Mouse (Mus musculus) CH12.LX (cell line): ENCODE measurements around the gene Phlda3. TPM values are rescaled to one million over a fixed set of nuclear protein-coding genes. Genes with fewer than 3 reads are reported as not detected.

Source experiments
- DNase-seq: peaks from one replicate; pipeline ENCODE4 v3.0.0-alpha.2; 2013; ENCODE audit errors: extremely low read depth
- H3K27ac ChIP-seq: 2 replicates; pipeline ENCODE4 v1.5.1; 2012; ENCODE audit warnings: low read depth, mild to moderate bottlenecking, control low read depth, moderate library complexity; ENCODE audit not compliant: insufficient read depth
- H3K27me3 ChIP-seq: replicated peaks from 2 replicates; pipeline ENCODE3; 2012; ENCODE audit warnings: inconsistent platforms
- H3K36me3 ChIP-seq, 2 experiments: replicated peaks in 1 of 2; 2 replicates each; pipeline versions ENCODE3 to v1.6.1; 2012; ENCODE audit warnings: inconsistent platforms in 1 of 2, low read length in 1 of 2, mild to moderate bottlenecking in 1 of 2, mixed read lengths in 1 of 2, moderate library complexity in 1 of 2; ENCODE audit not compliant: control insufficient read depth in 1 of 2, insufficient read depth in 1 of 2
- H3K4me1 ChIP-seq, 2 experiments: 2 replicates each; pipeline ENCODE4 v1.6.1; 2012; ENCODE audit warnings: inconsistent platforms in 1 of 2, moderate library complexity in 1 of 2; ENCODE audit not compliant: insufficient read depth in 2 of 2, control insufficient read depth in 1 of 2
- H3K4me2 ChIP-seq: 2 replicates; pipeline ENCODE4 v1.6.1; 2012; ENCODE audit warnings: low read depth, mild to moderate bottlenecking, control low read depth; ENCODE audit not compliant: poor library complexity, insufficient read depth, severe bottlenecking
- H3K4me3 ChIP-seq, 3 experiments: fragments of 150-350 bp in 1 of 3; sonication (generic) in 1 of 3; replicated peaks in 1 of 3; 2 replicates each; pipeline versions ENCODE3 to v1.5.1; 2011 to 2012; ENCODE audit warnings: low read depth in 2 of 3, low read length in 2 of 3, mild to moderate bottlenecking in 2 of 3, moderate library complexity in 2 of 3, control low read depth in 1 of 3, improper control_type of control experiment in 1 of 3, inconsistent platforms in 1 of 3, mixed read lengths in 1 of 3; ENCODE audit not compliant: poor library complexity in 1 of 3
- H3K79me2 ChIP-seq: replicated peaks from 2 replicates; pipeline ENCODE4 v1.6.1; 2012; ENCODE audit warnings: mild to moderate bottlenecking, moderate library complexity; ENCODE audit not compliant: control insufficient read depth, poor library complexity, insufficient read depth, severe bottlenecking; ENCODE audit errors: extremely low read depth
- H3K9ac ChIP-seq: 2 replicates; pipeline ENCODE4 v1.6.1; 2012; ENCODE audit warnings: low read depth, mild to moderate bottlenecking, control low read depth, moderate library complexity; ENCODE audit not compliant: insufficient read depth
- H3K9me3 ChIP-seq: replicated peaks from 2 replicates; pipeline ENCODE3; 2012; ENCODE audit warnings: low read length, inconsistent platforms, mixed read lengths
- BHLHE40 ChIP-seq: IDR thresholded peaks from 2 replicates; pipeline ENCODE4 v1.6.1; 2011; ENCODE audit warnings: mild to moderate bottlenecking, low read depth, low read length, improper control_type of control experiment
- CHD1 ChIP-seq: IDR thresholded peaks from 2 replicates; pipeline ENCODE4 v1.6.1; 2012; ENCODE audit warnings: low read depth, low read length, improper control_type of control experiment, inconsistent platforms
- CHD2 ChIP-seq: IDR thresholded peaks from 2 replicates; pipeline ENCODE4 v1.6.1; 2011; ENCODE audit warnings: low read length, improper control_type of control experiment
- CTCF ChIP-seq, 2 experiments: IDR thresholded peaks in 1 of 2; conservative IDR thresholded peaks in 1 of 2; 2 replicates each; pipeline ENCODE4 v1.5.1; 2011 to 2012; ENCODE audit warnings: low read depth in 2 of 2, low read length in 2 of 2, improper control_type of control experiment in 1 of 2, inconsistent platforms in 1 of 2, mild to moderate bottlenecking in 1 of 2, moderate library complexity in 1 of 2
- E2F4 ChIP-seq: IDR thresholded peaks from 2 replicates; pipeline ENCODE4 v1.6.1; 2011; ENCODE audit warnings: low read depth, low read length, improper control_type of control experiment; ENCODE audit not compliant: insufficient replicate concordance
- ELF1 ChIP-seq: IDR thresholded peaks from 2 replicates; pipeline ENCODE4 v1.6.1; 2014; ENCODE audit warnings: low read depth, mild to moderate bottlenecking, inconsistent platforms, low read length, improper control_type of control experiment
- EP300 ChIP-seq: IDR thresholded peaks from 2 replicates; pipeline ENCODE4 v1.6.1; 2011; ENCODE audit warnings: low read length, improper control_type of control experiment
- ETS1 ChIP-seq: conservative IDR thresholded peaks from 2 replicates; pipeline ENCODE4 v1.6.1; 2012; ENCODE audit warnings: low read depth, mild to moderate bottlenecking, inconsistent platforms, low read length, improper control_type of control experiment, moderate library complexity
- GABPA ChIP-seq: IDR thresholded peaks from 2 replicates; pipeline ENCODE4 v1.6.1; 2012; ENCODE audit warnings: low read depth, low read length, improper control_type of control experiment, inconsistent platforms; ENCODE audit not compliant: insufficient replicate concordance
- IRF4 ChIP-seq: IDR thresholded peaks from 2 replicates; pipeline ENCODE4 v1.6.1; 2014; ENCODE audit warnings: low read depth, mild to moderate bottlenecking, inconsistent platforms, low read length, improper control_type of control experiment
- JUN ChIP-seq: IDR thresholded peaks from 2 replicates; pipeline ENCODE4 v1.6.1; 2011; ENCODE audit warnings: low read depth, mild to moderate bottlenecking, low read length, improper control_type of control experiment, moderate library complexity; ENCODE audit not compliant: insufficient read depth
- JUND ChIP-seq: conservative IDR thresholded peaks from 2 replicates; pipeline ENCODE4 v1.6.1; 2011; ENCODE audit warnings: low read depth, low read length, improper control_type of control experiment
- MEF2A ChIP-seq: IDR thresholded peaks from 2 replicates; pipeline ENCODE4 v1.6.1; 2014; ENCODE audit warnings: low read depth, mild to moderate bottlenecking, inconsistent platforms, low read length, improper control_type of control experiment, borderline replicate concordance
- NELFE ChIP-seq: IDR thresholded peaks from 2 replicates; pipeline ENCODE4 v1.6.1; 2011; ENCODE audit warnings: low read depth, low read length, improper control_type of control experiment
- NRF1 ChIP-seq: IDR thresholded peaks from 2 replicates; pipeline ENCODE4 v1.6.1; 2014; ENCODE audit warnings: low read depth, mild to moderate bottlenecking, inconsistent platforms, low read length, improper control_type of control experiment, moderate library complexity
- POLR2A ChIP-seq: IDR thresholded peaks from 2 replicates; pipeline ENCODE4 v1.6.1; 2011; ENCODE audit warnings: low read depth, mild to moderate bottlenecking, improper control_type of control experiment, low read length
- RAD21 ChIP-seq: IDR thresholded peaks from 2 replicates; pipeline ENCODE4 v1.6.1; 2011; ENCODE audit warnings: low read depth, mild to moderate bottlenecking, low read length, improper control_type of control experiment, moderate library complexity
- RCOR1 ChIP-seq: conservative IDR thresholded peaks from 2 replicates; pipeline ENCODE4 v1.6.1; 2012; ENCODE audit warnings: low read depth, mild to moderate bottlenecking, inconsistent platforms, low read length, improper control_type of control experiment
- SIN3A ChIP-seq: IDR thresholded peaks from 2 replicates; pipeline ENCODE4 v1.6.1; 2012; ENCODE audit warnings: low read length, improper control_type of control experiment, inconsistent platforms
- SMC3 ChIP-seq: IDR thresholded peaks from 2 replicates; pipeline ENCODE4 v1.6.1; 2011; ENCODE audit warnings: low read depth, low read length, improper control_type of control experiment
- TBP ChIP-seq: conservative IDR thresholded peaks from 2 replicates; pipeline ENCODE4 v1.6.1; 2011; ENCODE audit warnings: low read depth, low read length, improper control_type of control experiment
- TCF12 ChIP-seq: IDR thresholded peaks from 2 replicates; pipeline ENCODE4 v1.6.1; 2014; ENCODE audit warnings: low read depth, mild to moderate bottlenecking, inconsistent platforms, low read length, improper control_type of control experiment
- ZC3H11A ChIP-seq: IDR thresholded peaks from 2 replicates; pipeline ENCODE4 v1.6.1; 2012; ENCODE audit warnings: low read depth, mild to moderate bottlenecking, inconsistent platforms, low read length, improper control_type of control experiment
- ZKSCAN1 ChIP-seq: IDR thresholded peaks from 2 replicates; pipeline ENCODE4 v1.6.1; 2012; ENCODE audit warnings: low read depth, inconsistent platforms, low read length, improper control_type of control experiment, borderline replicate concordance
- ZMIZ1 ChIP-seq: IDR thresholded peaks from 2 replicates; pipeline ENCODE4 v1.6.1; 2012; ENCODE audit warnings: low read depth, mild to moderate bottlenecking, inconsistent platforms, low read length, improper control_type of control experiment
- ZNF384 ChIP-seq: IDR thresholded peaks from 2 replicates; pipeline ENCODE4 v1.6.1; 2012; ENCODE audit warnings: low read depth, low read length, improper control_type of control experiment, inconsistent platforms
- dilution Hi-C: fragments of 300-500 bp; cut with MboI; formaldehyde crosslinking; loops from 2 replicates; pipeline ENCODE4 v1.14.3; 2020; ENCODE audit warnings: low sequenced_read_pairs; ENCODE audit not compliant: extremely low pct_unique_long_range_greater_than_20kb, extremely low pct_ligation_motif_present
- in situ Hi-C: fragments of 300-500 bp; cut with MboI; formaldehyde crosslinking; loops from 3 replicates; pipeline ENCODE4 v1.14.3; 2019; ENCODE audit warnings: low sequenced_read_pairs, low pct_ligation_motif_present, low pct_unique_long_range_greater_than_20kb, mixed read lengths
- polyA plus RNA-seq: library from polyadenylated mRNA; unstranded; fragments of >175 nt; gene quantifications from 2 replicates; pipeline ENCODE4 v1.2.1, GENCODE M21; 2012; ENCODE audit warnings: low read depth; ENCODE audit not compliant: insufficient read length
- total RNA-seq, 2 experiments: library from RNA; depleted of rRNA; stranded (reverse); fragments of 300-350 nt in 1 of 2; fragments of >200 nt in 1 of 2; gene quantifications; 2 replicates each; pipeline ENCODE4 v1.2.3; 2012 to 2014

Gene Phlda3
- total and polyA plus RNA-seq, 3 experiments: 37.5 to 98.1 (median 49.5) TPM

DNA sequence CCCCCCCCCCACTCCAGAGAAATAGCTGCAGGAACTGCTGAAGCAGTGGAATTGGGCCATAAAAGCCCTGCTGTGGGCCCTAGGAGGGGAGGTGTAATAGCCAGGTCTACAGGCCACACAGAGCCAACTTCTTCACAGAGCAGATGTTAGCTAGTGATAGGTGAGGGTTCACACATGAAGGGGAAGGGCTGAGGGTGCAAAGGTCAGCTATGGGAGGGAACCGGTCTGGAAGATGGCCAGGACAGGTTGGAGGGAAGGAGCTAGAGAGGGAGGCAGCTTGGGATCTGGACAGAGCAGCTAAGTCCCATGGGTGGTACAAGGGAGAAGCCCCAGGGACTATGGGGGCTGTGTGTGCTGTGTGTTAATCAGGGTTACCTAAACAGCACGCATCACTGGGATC lies 44.3 kb downstream of the Phlda3 start:
- no peak for DNase-seq
- no peaks in the 10 kb centered on the region for H3K79me2 ChIP-seq
- H3K4me2 ChIP-seq: no peak overlapping the region
- H3K27me3 ChIP-seq: peaks cover 7% of the 10 kb centered on the region
- dilution Hi-C loops: no loop called here
- no peaks in the 10 kb centered on the region for H3K36me3 ChIP-seq
- H3K4me1 ChIP-seq: peaks cover 16 to 49% of the 10 kb centered on the region in 2 experiments
- no peaks in the 10 kb centered on the region for H3K9me3 ChIP-seq
- no peak for TF ChIP-seq GABPA
- in situ Hi-C loops: no loop called here
- H3K27ac ChIP-seq: no peak overlapping the region
- no peak overlapping the region for H3K4me3 ChIP-seq
- no peak overlapping the region for H3K9ac ChIP-seq

DNA sequence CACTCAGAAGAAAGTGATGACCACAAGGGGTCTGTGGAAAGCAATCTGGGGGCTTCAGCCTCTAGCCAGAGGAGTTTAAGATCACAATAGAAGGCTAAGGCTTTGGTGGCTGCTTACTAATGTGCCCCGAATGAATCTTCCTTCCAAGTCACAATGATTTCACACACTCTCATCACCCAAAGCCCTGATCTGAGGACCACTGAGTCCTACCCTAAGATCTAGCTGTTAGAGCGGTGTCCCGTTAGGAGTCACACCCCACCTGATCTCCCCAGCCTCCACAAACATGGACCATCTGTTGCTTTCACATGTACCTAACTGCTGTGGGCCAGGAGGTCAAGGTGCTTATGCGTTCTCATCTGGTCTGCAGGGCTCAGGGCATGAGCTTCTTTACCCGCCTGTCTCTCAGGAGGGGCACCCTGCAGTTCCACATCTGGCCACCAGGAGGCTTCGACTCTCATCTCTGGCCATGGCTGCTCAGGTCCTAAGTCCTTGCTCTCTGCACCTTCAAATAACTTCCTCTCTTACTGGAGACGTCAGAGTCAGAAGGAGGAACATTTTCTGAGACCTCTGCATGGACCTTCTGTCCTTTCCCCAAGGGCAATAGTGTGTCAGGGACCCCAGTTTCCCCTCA lies 45.2 kb downstream of the Phlda3 start:
- H3K9me3 ChIP-seq: no peaks in the 10 kb centered on the region
- H3K36me3 ChIP-seq: no peaks in the 10 kb centered on the region
- in situ Hi-C loops: no loop called here
- H3K4me2 ChIP-seq: no peak overlapping the region
- no peak overlapping the region for H3K9ac ChIP-seq
- peaks cover 7% of the 10 kb centered on the region for H3K27me3 ChIP-seq
- TF ChIP-seq JUN: no peak
- peak; percentile 26; the same call in 1 of the 2 replicates for TF ChIP-seq NELFE
- peak; percentile 59 for TF ChIP-seq RAD21
- TF ChIP-seq BHLHE40: no peak
- peak; percentile 11; the same call in 1 of the 2 replicates for TF ChIP-seq TCF12
- TF ChIP-seq SMC3: peak; percentile 88
- no peak for TF ChIP-seq ZMIZ1
- TF ChIP-seq CHD2: no peak
- TF ChIP-seq CTCF (conservative IDR thresholded peaks at IDR 0.05 in 1 of 2, IDR thresholded peaks at IDR 0.05 in 1 of 2; ENCODE audit: low read depth in 2 of 2, low read length in 2 of 2): peak; percentile 90 to 99
- no peak for TF ChIP-seq POLR2A
- TF ChIP-seq CHD1: no peak
- no peak for TF ChIP-seq MEF2A
- TF ChIP-seq IRF4: peak; percentile 42; the same call in 1 of the 2 replicates
- H3K27ac ChIP-seq: no peak overlapping the region
- H3K4me1 ChIP-seq: peaks cover 13 to 50% of the 10 kb centered on the region in 2 experiments
- H3K79me2 ChIP-seq: no peaks in the 10 kb centered on the region
- peak; percentile 80 for DNase-seq
- dilution Hi-C loops: no loop called here
- no peak overlapping the region for H3K4me3 ChIP-seq

DNA sequence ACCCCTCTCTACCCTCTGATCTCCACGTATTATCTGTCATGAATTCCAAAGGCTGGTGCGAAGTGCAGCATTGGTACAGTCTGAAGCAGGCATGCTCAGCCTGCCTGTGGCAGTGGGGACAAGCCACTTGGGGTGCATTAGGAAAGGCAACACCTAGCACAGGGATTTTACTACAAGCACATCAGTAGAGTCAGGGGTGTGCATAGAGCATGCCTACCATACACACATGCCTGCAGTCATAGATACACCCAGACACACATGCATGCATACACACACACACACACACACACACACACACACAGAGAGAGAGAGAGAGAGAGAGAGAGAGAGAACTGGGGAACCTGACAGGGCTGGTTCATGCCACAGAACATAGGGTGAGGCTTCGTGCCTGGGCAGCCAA lies 46.3 kb downstream of the Phlda3 start:
- H3K4me2 ChIP-seq: no peak overlapping the region
- in situ Hi-C loops: no loop called here
- no peak overlapping the region for H3K9ac ChIP-seq
- TF ChIP-seq EP300: no peak
- no peak for TF ChIP-seq ELF1
- no peak for TF ChIP-seq ZC3H11A
- TF ChIP-seq JUND: no peak
- TF ChIP-seq NRF1: no peak
- no peak for TF ChIP-seq ZKSCAN1
- TF ChIP-seq RCOR1: no peak
- TF ChIP-seq BHLHE40: no peak
- TF ChIP-seq E2F4: no peak
- TF ChIP-seq SIN3A: no peak
- TF ChIP-seq ZNF384: no peak
- no peak for TF ChIP-seq TBP
- no peak for TF ChIP-seq ETS1
- TF ChIP-seq CTCF (conservative IDR thresholded peaks at IDR 0.05 in 1 of 2, IDR thresholded peaks at IDR 0.05 in 1 of 2; ENCODE audit: low read depth in 2 of 2, low read length in 2 of 2): no peak
- TF ChIP-seq, all 38 proteins: peak for 0
- Histone ChIP-seq H3K27me3 (peaks cover 7% of the 10 kb centered on the region), H3K4me3 (no peak overlapping the region), H3K27ac (no peak overlapping the region), H3K9me3 (no peaks in the 10 kb centered on the region), H3K36me3 (no peaks in the 10 kb centered on the region), H3K4me1 (peaks cover 13 to 50% of the 10 kb centered on the region in 2 experiments), H3K79me2 (no peaks in the 10 kb centered on the region)
- no peak for DNase-seq
- dilution Hi-C loops: no loop called here
